Mouse (Mus musculus): Measurements from ENCODE around the gene Agfg2.

The Agfg2 gene

GRCm38 (mm10) chr5:137607860-137608653 is 76.5 kb downstream of the Agfg2 start:
- no peak for DNase-seq

- peak; percentile 55 for DNase-seq
Observed at GRCm38 (mm10) chr5:137601365-137601729, 83.2 kb downstream of the Agfg2 start.

- DNase-seq: peak; percentile 99
Observed at GRCm38 (mm10) chr5:137600619-137601364, 83.7 kb downstream of the Agfg2 start, which contains the start of gene Mospd3. Gene Mospd3, minus strand, starts transcription at chr5:137601058.

Data from thymus, postnatal 4 days (tissue).